Mouse (Mus musculus) intestine, postnatal 0 days (tissue): ENCODE results near the gene Usp38. TPM values are rescaled to one million over a fixed set of nuclear protein-coding genes. Genes with fewer than 3 reads are reported as not detected.

Experiments used
- ATAC-seq: fragments of 200-750 bp; cut with Nextera tagmentation; 2 replicates; pipeline ENCODE4 v1.8.0; 2017; ENCODE audit warnings: mild to moderate bottlenecking, moderate TSS enrichment, moderate library complexity
- H3K27ac ChIP-seq: fragments of 300-500 bp; sonication (generic); 2 replicates; pipeline ENCODE4 v1.5.1; 2014; ENCODE audit warnings: mild to moderate bottlenecking, low read depth, low read length, moderate library complexity
- H3K27me3 ChIP-seq: fragments of 300-500 bp; sonication (generic); replicated peaks from 2 replicates; pipeline ENCODE4 v1.6.1; 2014; ENCODE audit warnings: low read length, mixed read lengths; ENCODE audit not compliant: control insufficient read depth, insufficient read depth
- H3K36me3 ChIP-seq: fragments of 300-500 bp; sonication (generic); 2 replicates; pipeline ENCODE4 v1.6.1; 2014; ENCODE audit warnings: mild to moderate bottlenecking, moderate library complexity; ENCODE audit not compliant: control insufficient read depth, insufficient read depth
- H3K4me1 ChIP-seq: fragments of 300-500 bp; sonication (generic); replicated peaks from 2 replicates; pipeline ENCODE4 v1.6.1; 2014; ENCODE audit warnings: antibody characterized with exemption, low read length, mixed read lengths; ENCODE audit not compliant: control insufficient read depth, insufficient read depth
- H3K4me2 ChIP-seq: fragments of 300-500 bp; sonication (generic); replicated peaks from 2 replicates; pipeline ENCODE4 v1.6.1; 2014; ENCODE audit warnings: low read depth, mild to moderate bottlenecking, moderate library complexity
- H3K4me3 ChIP-seq: fragments of 300-500 bp; sonication (generic); 2 replicates; pipeline ENCODE4 v1.5.1; 2014; ENCODE audit warnings: low read depth, low read length
- H3K9ac ChIP-seq: fragments of 300-500 bp; sonication (generic); 2 replicates; pipeline ENCODE4 v1.6.1; 2014; ENCODE audit warnings: mild to moderate bottlenecking, low read depth, low read length
- H3K9me3 ChIP-seq: fragments of 300-500 bp; sonication (generic); 2 replicates; pipeline ENCODE4 v1.6.1; 2016; ENCODE audit warnings: mixed run types; ENCODE audit not compliant: control insufficient read depth
- CTCF ChIP-seq: sonication (generic); IDR thresholded peaks from 2 replicates; pipeline ENCODE4 v1.5.1; 2016; ENCODE audit warnings: low read depth, mild to moderate bottlenecking, control low read depth, antibody characterized with exemption, moderate library complexity
- WGBS: fragments of 180-500 bp; shearing (Covaris S2); extraction: QIAGEN DNeasy Blood & Tissue Kit; methylation state at CpG from one replicate; pipeline ENCODE4 v1.1.7; 2014; 5-methylcytosine and 5-hydroxymethylcytosine counted together
- polyA plus RNA-seq: library from polyadenylated mRNA; unstranded; fragments of >200 nt; fragmentation: Nextera tagmentation; extraction: Ambion mirVana; gene quantifications from 2 replicates; pipeline ENCODE4 v1.2.1, GENCODE M21; 2015

Usp38 gene
- polyA plus RNA-seq, 1 experiment from 2014 or later, result 9.4 TPM

- H3K27me3 ChIP-seq, result no peaks in the 10 kb centered on the region
- no peak overlapping the region for H3K9ac ChIP-seq
- no peak overlapping the region for H3K4me2 ChIP-seq
- 70% methylated on average over 5 of the region's 5 CpGs for WGBS
- H3K9me3 ChIP-seq, result 0 out of 2 replicates have a peak, but pooled peaks cover 2% of the 10 kb centered on the region
- H3K36me3 ChIP-seq, result no peaks in the 10 kb centered on the region
- no peaks in the 10 kb centered on the region for H3K4me1 ChIP-seq
- ATAC-seq, result no peak
- no peak for TF ChIP-seq CTCF
- H3K27ac ChIP-seq, result no peak overlapping the region
- H3K4me3 ChIP-seq, result no peak overlapping the region
Measured at GRCm38 (mm10) chr8:80957776-80958175, 57.0 kb downstream of the Usp38 start.

GRCm38 (mm10) chr8:80952973-80953372 lies 61.8 kb downstream of the Usp38 start:
- H3K4me3 ChIP-seq, result no peak overlapping the region
- H3K36me3 ChIP-seq, result no peaks in the 10 kb centered on the region
- H3K27ac ChIP-seq, result no peak overlapping the region
- no peak for TF ChIP-seq CTCF
- 0 out of 2 replicates have a peak, but pooled peaks cover 2% of the 10 kb centered on the region for H3K9me3 ChIP-seq
- WGBS, result 77% methylated on average over 3 of the region's 3 CpGs
- no peak for ATAC-seq
- no peaks in the 10 kb centered on the region for H3K4me1 ChIP-seq
- no peak overlapping the region for H3K9ac ChIP-seq
- H3K27me3 ChIP-seq, result no peaks in the 10 kb centered on the region
- no peak overlapping the region for H3K4me2 ChIP-seq

GRCm38 (mm10) chr8:80952235-80952915 lies 62.4 kb downstream of the Usp38 start:
- Histone ChIP-seq H3K27me3 (no peaks in the 10 kb centered on the region), H3K27ac (no peak overlapping the region), H3K36me3 (no peaks in the 10 kb centered on the region), H3K9ac (no peak overlapping the region), H3K4me2 (no peak overlapping the region), H3K4me1 (no peaks in the 10 kb centered on the region), H3K9me3 (0 out of 2 replicates have a peak, but pooled peaks cover 2% of the 10 kb centered on the region), H3K4me3 (no peak overlapping the region)
- no peak for TF ChIP-seq CTCF
- 44% methylated on average over 6 of the region's 6 CpGs for WGBS
- ATAC-seq, result no peak

GRCm38 (mm10) chr8:80948405-80949183 lies 66.1 kb downstream of the Usp38 start:
- no peak overlapping the region for H3K4me3 ChIP-seq
- H3K4me2 ChIP-seq, result no peak overlapping the region
- WGBS, result 54% methylated on average over 7 of the region's 7 CpGs
- ATAC-seq, result no peak
- no peaks in the 10 kb centered on the region for H3K4me1 ChIP-seq
- H3K9ac ChIP-seq, result no peak overlapping the region
- H3K36me3 ChIP-seq, result no peaks in the 10 kb centered on the region
- no peak overlapping the region for H3K27ac ChIP-seq
- TF ChIP-seq CTCF, result no peak
- no peaks in the 10 kb centered on the region for H3K27me3 ChIP-seq
- H3K9me3 ChIP-seq, result no peaks in the 10 kb centered on the region

GRCm38 (mm10) chr8:80943742-80944141 lies 71.0 kb downstream of the Usp38 start:
- Histone ChIP-seq H3K4me2 (no peak overlapping the region), H3K4me3 (no peak overlapping the region), H3K4me1 (no peaks in the 10 kb centered on the region), H3K9me3 (no peaks in the 10 kb centered on the region), H3K27me3 (no peaks in the 10 kb centered on the region), H3K9ac (no peak overlapping the region), H3K27ac (no peak overlapping the region), H3K36me3 (no peaks in the 10 kb centered on the region)
- no peak for ATAC-seq
- WGBS, result 84% methylated on average over 3 of the region's 3 CpGs
- TF ChIP-seq CTCF, result no peak

GRCm38 (mm10) chr8:80941621-80942020 lies 73.1 kb downstream of the Usp38 start:
- no peak overlapping the region for H3K4me3 ChIP-seq
- no peak for TF ChIP-seq CTCF
- 95% methylated on average over 3 of the region's 3 CpGs for WGBS
- no peaks in the 10 kb centered on the region for H3K9me3 ChIP-seq
- no peak for ATAC-seq
- no peak overlapping the region for H3K4me2 ChIP-seq
- H3K9ac ChIP-seq, result no peak overlapping the region
- no peaks in the 10 kb centered on the region for H3K4me1 ChIP-seq
- no peaks in the 10 kb centered on the region for H3K36me3 ChIP-seq
- H3K27me3 ChIP-seq, result no peaks in the 10 kb centered on the region
- H3K27ac ChIP-seq, result no peak overlapping the region
